Mouse (Mus musculus) heart, embryonic 12.5 days (tissue): Measurements from ENCODE around the gene Olfr1353. TPM values are rescaled to one million over a fixed set of nuclear protein-coding genes. Genes with fewer than 3 reads are reported as not detected.
"Not testable (repeated sequence)": the region's sequence is repeated elsewhere in the genome, so short reads cannot be mapped to it uniquely, and the experiment has no call there.

Experiments used
- ATAC-seq: fragments of 200-750 bp; cut with Nextera tagmentation; 2 replicates; pipeline ENCODE4 v1.8.0; 2017; ENCODE audit warnings: moderate TSS enrichment, moderate library complexity; ENCODE audit not compliant: insufficient number of reproducible peaks, low FRiP score
- H3K27ac ChIP-seq: fragments of 300-500 bp; sonication (generic); 2 replicates; pipeline ENCODE4 v1.5.1; 2016; ENCODE audit warnings: mild to moderate bottlenecking, moderate library complexity; ENCODE audit not compliant: poor library complexity, severe bottlenecking
- H3K27me3 ChIP-seq: fragments of 300-500 bp; sonication (generic); replicated peaks from 2 replicates; pipeline ENCODE4 v1.6.1; 2016; ENCODE audit warnings: mild to moderate bottlenecking, moderate library complexity
- H3K36me3 ChIP-seq: fragments of 300-500 bp; sonication (generic); 2 replicates; pipeline ENCODE4 v1.6.1; 2016; ENCODE audit warnings: mild to moderate bottlenecking, moderate library complexity
- H3K4me1 ChIP-seq: fragments of 300-500 bp; sonication (generic); replicated peaks from 2 replicates; pipeline ENCODE4 v1.6.1; 2016; ENCODE audit warnings: mild to moderate bottlenecking
- H3K4me2 ChIP-seq: fragments of 300-500 bp; sonication (generic); 2 replicates; pipeline ENCODE4 v1.6.1; 2016; ENCODE audit warnings: mild to moderate bottlenecking, moderate library complexity
- H3K4me3 ChIP-seq: fragments of 300-500 bp; sonication (generic); 2 replicates; pipeline ENCODE4 v1.5.1; 2016; ENCODE audit warnings: mild to moderate bottlenecking
- H3K9ac ChIP-seq: fragments of 300-500 bp; sonication (generic); 2 replicates; pipeline ENCODE4 v1.6.1; 2016; ENCODE audit warnings: mild to moderate bottlenecking, moderate library complexity
- H3K9me3 ChIP-seq: fragments of 300-500 bp; sonication (generic); replicated peaks from 2 replicates; pipeline ENCODE4 v1.6.1; 2016; ENCODE audit warnings: mild to moderate bottlenecking, moderate library complexity
- WGBS: fragments of 180-500 bp; shearing (Covaris S2); methylation state at CpG from one replicate; pipeline ENCODE4 v1.1.7; 2016; 5-methylcytosine and 5-hydroxymethylcytosine counted together
- polyA plus RNA-seq: library from polyadenylated mRNA; unstranded; fragments of >200 nt; fragmentation: Nextera tagmentation; extraction: Ambion mirVana; gene quantifications from 2 replicates; pipeline ENCODE4 v1.2.1, GENCODE M21; 2016

Olfr1353 gene
- not detected in 2 replicates for polyA plus RNA-seq

DNA sequence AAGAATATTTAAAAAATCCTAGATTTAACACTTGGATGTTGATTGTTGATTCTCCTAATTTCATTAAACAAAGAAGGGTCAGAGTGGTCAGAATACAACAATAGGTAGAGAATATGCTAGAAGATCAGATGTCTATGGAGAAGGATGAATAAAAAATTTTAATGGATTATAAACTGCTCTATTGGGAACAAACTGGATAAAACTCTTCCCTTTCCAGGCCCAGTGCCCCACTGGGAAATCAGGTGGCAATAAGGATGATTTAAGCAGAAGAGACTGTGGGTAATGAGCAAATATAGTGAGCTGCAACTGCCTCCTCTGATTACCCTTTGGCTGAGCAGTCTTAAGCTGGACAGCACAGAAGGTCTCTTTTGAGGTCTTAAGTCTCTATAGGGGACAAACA, at the start of gene Olfr1353:
Olfr1353 (plus strand) TSS at position 301 of the 400 bp plus-strand sequence.
- not testable (repeated sequence) for H3K4me3 ChIP-seq, H3K9ac ChIP-seq, H3K27me3 ChIP-seq, H3K36me3 ChIP-seq, ATAC-seq, H3K4me1 ChIP-seq, H3K27ac ChIP-seq, H3K9me3 ChIP-seq, H3K4me2 ChIP-seq

DNA sequence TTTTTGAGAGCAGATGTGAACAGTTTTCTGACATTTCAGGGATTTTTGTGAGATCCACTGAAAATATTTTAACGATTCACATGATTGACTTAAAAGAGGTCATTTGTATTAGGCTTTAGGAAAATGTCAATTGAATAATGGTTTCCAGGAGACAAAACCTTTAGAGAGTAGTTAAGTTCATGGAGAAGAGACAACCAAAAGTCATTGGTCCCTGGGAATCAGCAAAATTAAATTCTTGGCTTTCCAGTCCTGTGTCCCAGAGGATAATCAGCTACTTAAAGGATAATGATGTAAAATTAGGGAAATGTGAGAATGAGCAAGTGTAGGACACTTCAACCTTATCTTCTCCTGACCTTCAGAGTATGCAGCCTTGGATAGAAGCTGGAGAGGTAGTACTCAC, 12.8 kb upstream of the Olfr1353 start, which contains the start of gene Olfr8:
Olfr8 (plus strand) TSS at position 301 of the 400 bp plus-strand sequence.
- not testable (repeated sequence) for H3K36me3 ChIP-seq, H3K4me2 ChIP-seq

DNA sequence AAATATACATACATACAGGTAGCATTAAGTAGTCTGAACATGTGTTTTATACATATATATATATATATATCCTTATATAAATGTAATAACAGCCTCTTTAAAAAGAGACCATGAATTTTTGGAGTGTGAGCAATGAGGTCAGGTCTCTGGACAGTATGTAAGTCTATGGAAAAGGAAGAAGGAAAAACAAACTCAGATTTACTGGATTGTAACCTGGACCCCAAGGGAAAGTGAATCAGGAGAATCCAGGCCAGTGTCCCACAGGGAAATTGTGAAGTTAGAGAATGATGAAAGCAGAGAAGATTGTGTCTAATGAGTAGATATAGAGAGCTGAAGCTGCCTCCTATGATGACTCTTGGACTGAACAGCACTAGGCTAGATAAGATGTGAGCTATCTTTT, 17.6 kb downstream of the Olfr1353 start, which contains the start of gene Olfr1352:
Olfr1352 (plus strand) TSS at position 301 of the 400 bp plus-strand sequence.
- Histone ChIP-seq H3K4me1 (no peaks in the 10 kb centered on the region), H3K4me2 (no peak within 1 kb of the TSS), H3K27ac (no peak within 1 kb of the TSS), H3K9me3 (no peaks in the 10 kb centered on the region), H3K36me3 (no peaks in the 10 kb centered on the region), H3K4me3 (no peak within 1 kb of the TSS), H3K9ac (no peak within 1 kb of the TSS), H3K27me3 (no peaks in the 10 kb centered on the region)
- no peak for ATAC-seq

More for the DNA sequence above, 12.8 kb upstream of the Olfr1353 start, which contains the start of gene Olfr8:
- not testable (repeated sequence) for H3K4me3 ChIP-seq, H3K27me3 ChIP-seq, H3K4me1 ChIP-seq, H3K9ac ChIP-seq, H3K27ac ChIP-seq, H3K9me3 ChIP-seq, ATAC-seq
- 75% methylated on average over 1 of the region's 1 CpGs for WGBS

DNA sequence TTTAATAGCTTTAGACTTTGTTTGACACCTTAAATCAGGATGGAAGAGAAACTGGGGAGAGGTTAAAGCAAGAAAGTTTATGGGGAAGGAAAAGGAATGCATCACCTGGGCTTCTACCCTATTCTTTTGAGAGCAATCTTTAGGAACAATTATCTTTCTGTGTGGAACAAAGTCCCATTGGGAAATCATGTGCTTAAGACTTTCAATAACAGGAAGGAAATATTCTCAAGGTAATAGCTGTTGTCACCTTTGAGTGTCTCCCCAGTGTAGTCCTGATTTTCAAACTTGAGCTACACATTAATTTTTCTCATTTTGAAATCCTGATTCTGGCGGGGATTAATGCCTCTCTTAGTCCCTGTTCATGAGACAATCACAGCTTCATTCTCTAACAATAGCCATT, 49.1 kb downstream of the Olfr1353 start, which contains the start of gene Olfr1351:
Olfr1351 (plus strand) TSS at position 301 of the 400 bp plus-strand sequence.
- no peaks in the 10 kb centered on the region for H3K36me3 ChIP-seq
- no peak within 1 kb of the TSS for H3K4me2 ChIP-seq
- no peaks in the 10 kb centered on the region for H3K27me3 ChIP-seq
- H3K27ac ChIP-seq, result no peak within 1 kb of the TSS
- WGBS, result 50% methylated on average over 1 of the region's 1 CpGs
- H3K9ac ChIP-seq, result no peak within 1 kb of the TSS
- H3K9me3 ChIP-seq, result 0 out of 2 replicates have a peak, but pooled peaks cover 3% of the 10 kb centered on the region
- ATAC-seq, result no peak
- H3K4me3 ChIP-seq, result no peak within 1 kb of the TSS
- H3K4me1 ChIP-seq, result no peaks in the 10 kb centered on the region

Other genes with a start within 250 kb of the Olfr1353 start
- gene Casp14, start 245.0 kb upstream of the Olfr1353 start, polyA plus RNA-seq, result not detected in 2 replicates
- gene Ccdc105, start 210.2 kb upstream of the Olfr1353 start, polyA plus RNA-seq, result not detected in 2 replicates
- gene Slc1a6, start 182.8 kb upstream of the Olfr1353 start, polyA plus RNA-seq, result 0.66 and 0.72 TPM in 2 replicates
- gene Olfr1356, start 111.1 kb upstream of the Olfr1353 start, polyA plus RNA-seq, result not detected in 2 replicates
- gene Olfr1355, start 87.8 kb upstream of the Olfr1353 start, polyA plus RNA-seq, result not detected in 2 replicates
- gene Olfr1354, start 50.1 kb upstream of the Olfr1353 start, polyA plus RNA-seq, result not detected in 2 replicates
- not detected in 2 replicates for gene Olfr8, start 12.7 kb upstream of the Olfr1353 start, polyA plus RNA-seq
- gene Olfr1352, start 17.7 kb downstream of the Olfr1353 start, polyA plus RNA-seq, result not detected in 2 replicates
- gene Olfr1351, start 49.2 kb downstream of the Olfr1353 start, polyA plus RNA-seq, result not detected in 2 replicates
- gene Olfr57, start 65.4 kb downstream of the Olfr1353 start, polyA plus RNA-seq, result not detected in 2 replicates
- 19.8 and 20.5 TPM in 2 replicates for gene 2610008E11Rik, start 134.3 kb downstream of the Olfr1353 start, polyA plus RNA-seq
- gene Vmn2r80, start 185.5 kb downstream of the Olfr1353 start, polyA plus RNA-seq, result not detected in 2 replicates